Mouse (Mus musculus) ovary, postnatal 14 days (tissue): ENCODE measurements around the gene Brip1.

ENCODE experiments used
- DNase-seq: peaks from one replicate; pipeline ENCODE4 v3.0.0; 2022; ENCODE audit warnings: low spot score

The Brip1 gene

DNA sequence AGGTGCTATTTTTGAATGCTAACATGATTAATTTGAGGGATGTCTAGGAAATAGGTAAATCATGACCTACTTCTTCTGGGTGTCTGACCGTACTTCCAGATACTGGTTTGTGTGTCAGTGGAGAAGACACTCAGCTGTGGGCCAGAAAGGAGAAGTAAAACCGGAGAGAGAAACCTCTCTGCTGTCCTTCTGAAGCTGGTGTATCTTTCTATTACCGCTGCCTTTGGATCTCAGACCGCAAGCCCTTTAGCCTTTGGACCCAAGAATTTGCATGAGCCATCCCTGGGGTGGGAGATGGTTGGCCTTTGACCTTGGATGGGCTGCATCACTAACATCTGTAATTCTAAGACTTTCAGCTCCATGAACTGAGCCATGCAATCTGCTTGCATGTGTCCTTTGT, 93.7 kb downstream of the Brip1 start:
- no peak for DNase-seq

DNA sequence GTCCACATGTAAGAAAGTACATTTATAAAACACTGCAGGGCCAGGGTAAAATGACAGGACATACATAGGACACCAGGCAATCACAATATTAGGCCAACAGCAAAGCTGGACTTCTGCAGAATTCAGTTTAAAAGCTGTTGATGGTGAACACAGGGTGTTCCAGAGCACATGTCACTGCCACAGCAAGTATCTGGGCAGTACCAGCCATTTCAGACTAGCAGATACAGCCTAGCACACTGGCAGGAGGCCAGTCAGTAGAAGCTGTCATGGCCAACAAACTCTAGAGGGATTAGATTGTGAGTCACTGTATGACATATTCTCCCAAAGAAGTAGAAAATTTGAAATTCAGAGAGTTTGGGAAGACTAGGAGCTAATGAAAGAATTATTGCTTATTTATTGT, 94.4 kb downstream of the Brip1 start:
- no peak for DNase-seq

DNA sequence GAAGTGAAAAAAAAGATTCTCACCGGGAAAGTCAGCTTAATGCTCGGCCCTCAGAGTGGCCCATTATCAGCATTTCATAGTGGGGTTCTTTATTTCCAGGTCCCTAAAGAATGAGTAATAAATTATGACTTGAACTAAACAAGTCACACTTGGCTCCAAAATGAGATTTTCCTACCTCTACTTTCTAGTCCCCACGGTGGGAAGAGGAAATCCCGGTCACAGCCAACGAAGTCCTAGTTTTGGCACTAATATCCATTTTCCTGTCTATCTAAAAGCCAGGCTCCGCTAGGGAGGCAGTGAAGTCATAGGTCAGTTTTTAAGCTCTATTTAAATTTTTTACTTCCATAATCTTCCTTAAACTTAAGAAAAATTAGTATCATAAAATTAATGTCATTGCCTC, 99.8 kb downstream of the Brip1 start:
- DNase-seq = no peak

DNA sequence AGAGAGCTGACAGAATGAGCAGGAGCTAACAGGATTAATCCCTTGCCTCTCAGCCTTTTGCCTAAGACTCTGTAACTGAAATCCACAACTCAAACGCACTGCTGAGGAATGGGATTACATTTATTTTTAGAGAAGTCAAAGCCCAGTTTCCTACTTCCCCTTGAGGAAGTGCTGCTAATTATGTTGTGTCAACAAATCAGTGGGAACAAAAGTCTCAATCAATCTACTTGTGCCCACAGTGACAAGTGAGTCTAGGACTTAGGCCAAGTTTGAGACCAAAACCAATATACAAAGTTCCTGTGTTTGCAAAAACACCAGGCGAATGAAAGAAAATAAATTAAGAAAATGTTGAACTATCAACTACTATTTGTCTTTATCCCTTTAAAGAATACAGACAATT, 101.7 kb downstream of the Brip1 start:
- DNase-seq = no peak

DNA sequence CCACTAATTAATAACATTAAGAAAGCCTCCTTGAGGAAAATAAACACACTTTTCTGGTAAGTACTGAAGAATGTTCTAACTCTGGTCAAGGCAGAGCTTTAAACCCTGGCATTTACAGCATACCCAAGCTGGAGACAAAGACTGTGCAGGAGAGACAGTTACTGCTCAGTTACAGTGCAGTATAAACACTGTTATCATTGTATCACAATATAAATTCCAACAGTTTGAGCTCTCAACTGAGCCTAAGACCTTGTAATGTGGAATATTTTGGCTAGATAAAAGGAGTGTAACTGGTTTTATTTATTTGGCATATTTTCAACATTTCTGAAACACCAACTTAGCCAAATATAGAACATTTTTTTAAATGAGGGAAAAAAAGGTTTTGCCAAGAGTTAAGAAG, 112.2 kb downstream of the Brip1 start:
- DNase-seq = no peak

DNA sequence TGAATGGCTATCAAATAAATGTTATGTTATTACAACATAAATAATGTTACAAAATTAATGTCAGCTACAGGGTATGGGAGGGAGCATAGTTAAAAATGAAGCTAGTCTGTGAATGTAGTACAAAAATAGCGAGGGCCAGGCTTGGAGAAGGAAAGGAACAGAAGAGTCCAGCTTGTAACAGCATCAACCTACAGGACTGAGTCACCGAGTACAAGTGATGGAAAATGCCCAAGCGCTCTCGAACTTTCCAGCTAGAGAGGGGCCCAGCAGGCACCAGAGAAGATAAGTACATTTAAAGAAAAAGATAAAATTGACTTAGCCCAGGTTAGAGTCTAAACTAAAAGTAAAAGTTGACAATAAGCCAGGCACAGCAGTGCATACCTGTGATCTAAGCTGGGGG, 116.5 kb downstream of the Brip1 start:
- DNase-seq = no peak

DNA sequence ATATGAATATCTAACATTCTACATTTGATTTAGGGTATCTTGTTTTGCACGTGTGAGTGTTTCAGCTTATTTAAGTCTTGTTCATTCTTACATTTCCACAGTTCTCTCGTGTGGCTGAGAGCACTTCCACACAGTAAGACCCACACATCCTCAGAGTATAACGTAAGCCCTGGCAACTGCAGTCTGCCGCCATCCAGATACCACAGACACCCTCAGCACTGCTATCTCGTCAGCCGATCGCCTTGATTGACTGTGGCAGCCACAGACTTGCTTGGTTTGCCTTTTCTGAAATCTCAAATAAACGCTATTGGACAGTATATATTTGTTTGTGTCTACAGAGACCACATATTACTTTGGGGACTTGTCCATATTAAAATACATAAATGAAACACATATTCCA, 123.0 kb downstream of the Brip1 start:
- no peak for DNase-seq

DNA sequence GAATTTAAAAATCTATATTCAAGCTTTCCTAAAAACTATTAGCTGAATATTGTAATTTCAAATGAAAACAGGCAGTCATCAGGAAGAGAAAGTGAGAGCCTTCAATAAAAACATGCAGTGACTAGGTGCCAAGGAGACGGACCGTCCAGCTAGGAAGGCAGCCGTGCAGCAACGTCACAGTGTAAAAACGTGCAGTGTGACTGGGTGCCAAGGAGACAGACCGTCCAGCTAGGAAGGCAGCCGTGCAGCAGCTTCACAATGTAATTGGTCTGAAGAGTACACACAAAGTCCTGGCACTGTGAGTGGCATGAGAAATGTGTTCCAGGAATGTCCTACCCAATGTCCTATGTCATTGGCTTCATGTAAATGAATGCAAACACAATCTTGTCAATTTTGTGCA, 124.0 kb downstream of the Brip1 start:
- DNase-seq = no peak

DNA sequence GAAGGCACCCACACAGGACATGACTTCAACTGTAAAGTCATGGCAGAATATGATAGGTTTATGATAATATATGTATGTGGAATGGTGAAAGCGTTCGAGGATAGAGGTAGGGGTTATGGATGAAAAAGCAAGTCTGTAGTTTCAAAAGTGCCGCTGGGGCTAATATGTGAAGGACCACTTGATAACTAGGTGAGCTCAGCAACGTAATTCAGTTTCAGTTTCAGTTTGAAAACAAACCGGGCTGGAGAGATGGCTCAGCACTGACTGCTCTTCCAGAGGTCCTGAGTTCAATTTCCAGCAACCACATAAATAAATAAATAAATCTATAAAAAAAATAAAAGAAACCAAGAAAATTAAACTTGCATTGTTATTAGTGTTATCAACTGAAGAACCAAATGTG, 124.6 kb downstream of the Brip1 start:
- DNase-seq = no peak

DNA sequence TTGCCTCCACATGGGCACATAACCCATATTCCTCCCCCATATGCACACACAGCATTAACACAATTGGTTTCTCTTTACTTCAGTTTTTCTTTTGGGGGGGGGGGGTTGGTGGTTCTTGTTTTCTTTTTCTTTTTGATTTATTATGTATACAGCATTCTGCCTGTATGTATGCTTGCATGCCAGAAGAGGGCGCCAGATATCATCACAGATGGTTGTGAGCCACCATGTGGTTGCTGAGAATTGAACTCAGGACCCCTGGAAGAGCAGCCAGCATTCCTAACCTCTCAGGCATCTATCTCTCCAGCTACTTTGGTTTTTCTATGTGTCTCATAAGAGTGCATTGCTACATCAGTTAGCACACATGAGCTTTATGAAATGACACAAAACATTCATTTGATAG, 125.6 kb downstream of the Brip1 start:
- DNase-seq = no peak

DNA sequence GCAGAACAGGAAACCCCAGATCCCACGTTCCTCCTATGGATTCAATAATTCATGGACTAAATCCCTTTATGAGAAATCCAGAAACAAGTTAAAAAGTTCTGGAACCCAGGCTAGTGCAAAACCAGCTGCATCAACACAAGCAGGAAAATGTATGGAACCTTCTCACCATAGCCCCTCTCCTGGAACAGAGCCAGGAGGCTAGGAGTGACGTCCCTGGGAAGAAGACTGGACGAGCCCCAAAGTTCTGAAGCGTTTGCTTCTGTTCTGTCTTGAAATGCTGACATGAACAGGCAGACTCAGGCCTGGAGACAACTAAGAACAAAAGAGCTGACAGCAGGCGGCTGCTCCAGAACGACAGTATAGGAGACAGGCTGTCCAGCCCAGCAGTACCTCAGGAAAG, 132.3 kb downstream of the Brip1 start:
- no peak for DNase-seq

DNA sequence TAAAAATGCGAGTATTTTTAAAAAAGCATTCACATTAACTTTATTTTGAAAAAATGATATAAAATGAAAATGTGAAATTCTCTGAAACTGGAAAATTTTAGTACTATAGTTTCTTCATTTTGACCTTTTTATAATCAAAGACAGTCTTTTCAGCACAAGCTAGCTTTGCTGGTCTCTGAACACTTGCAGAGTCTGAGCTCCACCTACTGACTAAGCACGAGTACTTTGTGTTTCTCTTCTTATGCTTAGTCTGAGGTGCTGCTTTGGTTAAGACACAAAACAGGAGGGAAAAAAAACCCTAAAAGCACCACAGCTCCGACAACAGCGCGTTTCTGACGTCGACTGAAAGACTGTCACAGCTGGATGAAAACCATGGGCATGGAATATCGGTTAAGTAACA, 133.8 kb downstream of the Brip1 start:
- no peak for DNase-seq

DNA sequence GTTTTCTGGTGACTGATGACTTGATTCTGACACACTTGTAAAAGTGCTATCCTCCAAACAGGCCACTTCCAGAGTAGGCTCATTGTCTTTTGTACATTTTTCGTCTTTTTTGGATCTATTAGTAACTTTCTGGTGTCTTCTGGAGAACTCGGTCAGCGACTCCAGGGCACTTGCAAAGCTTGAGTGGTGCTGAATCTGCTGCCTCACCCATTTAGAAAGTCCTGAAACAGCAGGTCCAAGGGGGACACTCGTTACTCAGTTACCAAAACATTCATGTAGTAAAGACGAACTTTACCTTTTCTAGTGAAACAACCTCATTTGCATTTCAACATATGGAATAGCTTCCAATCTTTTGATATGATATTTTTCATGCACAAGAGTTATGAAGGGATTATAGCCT, 136.1 kb downstream of the Brip1 start:
- no peak for DNase-seq

DNA sequence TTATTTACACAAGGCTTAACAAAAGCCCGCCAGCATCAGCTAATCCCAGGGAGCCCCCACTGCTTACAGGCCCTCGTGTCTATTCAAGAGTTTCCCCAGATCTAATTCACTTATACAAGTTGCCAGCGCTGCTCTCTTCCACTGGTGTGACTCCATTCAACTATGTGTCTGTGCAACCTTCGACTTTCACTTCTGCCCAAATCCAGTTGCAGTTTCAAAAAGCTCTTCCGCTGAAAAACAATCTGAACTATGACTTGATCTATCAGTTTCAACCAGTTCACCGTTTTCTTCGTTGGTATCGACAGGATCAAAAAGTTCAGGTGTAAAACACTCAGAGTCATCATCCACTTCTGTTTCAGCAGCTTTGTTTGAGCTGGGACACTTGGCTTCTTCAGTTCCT, 139.8 kb downstream of the Brip1 start:
- DNase-seq = no peak

DNA sequence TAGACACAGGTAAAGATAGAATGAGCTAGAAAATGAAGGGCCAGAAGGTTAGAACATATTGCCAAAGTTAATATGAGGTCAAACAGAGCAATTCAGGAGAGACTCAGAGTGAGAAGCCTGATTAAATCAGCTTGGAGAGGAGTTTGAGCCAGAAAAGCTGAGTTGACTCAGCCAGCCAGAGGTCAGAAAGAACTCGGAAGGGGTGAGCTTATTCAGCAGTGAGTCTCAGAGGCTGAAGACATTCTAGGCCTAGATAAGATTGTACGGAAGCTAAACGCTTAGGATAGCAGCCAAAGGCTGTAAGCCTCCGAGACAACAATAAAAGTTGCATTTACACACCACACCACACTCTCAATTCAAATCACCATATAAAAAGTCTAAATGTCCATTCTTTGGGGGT, 141.9 kb downstream of the Brip1 start:
- no peak for DNase-seq

DNA sequence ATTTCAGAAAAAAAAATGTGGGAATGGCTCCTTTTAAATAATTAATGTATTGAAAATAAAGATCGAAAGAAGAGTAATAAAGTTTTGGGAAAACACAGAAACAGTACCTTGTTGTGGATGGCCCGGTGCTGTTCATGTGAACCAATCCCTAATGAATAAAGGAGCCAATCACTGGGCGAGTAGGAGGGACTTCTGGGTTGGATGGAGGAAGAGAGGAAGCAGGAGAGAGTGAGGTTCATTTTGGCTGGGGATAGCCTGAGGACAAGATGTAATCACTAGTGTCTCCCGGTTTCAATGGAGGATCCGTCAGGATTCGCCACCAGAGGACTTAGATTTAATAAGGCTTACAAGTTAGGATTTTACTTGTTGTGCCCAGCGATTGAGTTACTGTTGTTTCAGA, 145.2 kb downstream of the Brip1 start:
- DNase-seq = no peak

DNA sequence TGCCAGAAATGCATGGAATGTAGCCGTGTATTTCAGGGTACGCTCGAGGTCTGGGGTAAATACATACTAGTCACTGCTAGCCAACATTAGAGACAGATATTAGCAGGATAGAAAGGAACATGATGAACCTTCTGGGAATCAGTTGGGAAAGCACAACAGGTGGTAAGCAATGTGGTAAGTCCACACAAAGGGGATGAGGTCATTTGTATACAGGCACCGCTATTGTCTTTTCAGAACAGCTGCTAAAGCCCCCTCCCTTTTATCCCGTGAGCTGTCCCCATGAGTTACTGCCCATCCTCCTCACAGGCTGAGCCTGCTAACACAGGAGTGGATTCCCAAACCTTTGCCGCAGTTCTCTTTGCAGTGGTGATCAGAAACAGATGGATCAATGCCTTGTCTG, 149.6 kb downstream of the Brip1 start:
- no peak for DNase-seq

DNA sequence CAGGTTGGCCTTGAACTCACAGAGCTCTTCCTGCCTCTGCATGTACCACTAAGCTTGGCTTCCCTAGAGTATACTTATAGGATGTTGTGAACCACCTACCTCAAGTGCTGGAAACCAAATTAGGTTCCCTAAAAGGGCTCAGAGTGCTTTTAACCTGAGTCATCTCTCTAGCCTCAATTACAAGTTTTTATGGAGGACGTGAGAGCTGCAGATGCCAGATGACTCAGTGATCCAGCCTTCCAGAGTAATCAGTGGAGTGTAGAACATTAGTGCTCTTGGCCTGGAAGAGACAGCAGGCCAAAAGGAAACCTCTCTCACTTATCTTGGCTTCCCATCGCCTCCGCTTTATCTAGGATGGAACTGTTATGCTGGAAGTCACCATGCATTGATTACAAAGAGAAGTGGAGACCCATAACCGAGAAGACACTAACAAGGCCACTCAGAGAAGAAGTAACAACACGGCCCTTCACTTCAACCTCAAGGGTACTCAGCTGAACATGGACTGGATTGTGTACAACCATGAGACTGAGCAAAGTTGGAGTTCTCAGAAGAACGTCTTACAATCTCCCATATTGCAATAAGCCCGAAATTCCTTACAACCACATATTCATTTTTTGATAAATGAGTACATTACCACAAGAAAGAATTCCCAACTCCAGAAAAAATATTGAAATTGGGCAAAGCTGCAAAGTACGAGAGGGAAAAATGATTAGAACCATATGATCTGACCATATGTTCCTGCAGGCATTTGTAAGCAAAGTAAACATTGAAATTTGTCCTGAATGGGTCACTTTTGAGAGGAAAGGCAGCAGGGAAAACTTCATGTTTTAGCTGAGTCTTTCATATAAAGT, 150.3 kb downstream of the Brip1 start:
- no peak for DNase-seq

DNA sequence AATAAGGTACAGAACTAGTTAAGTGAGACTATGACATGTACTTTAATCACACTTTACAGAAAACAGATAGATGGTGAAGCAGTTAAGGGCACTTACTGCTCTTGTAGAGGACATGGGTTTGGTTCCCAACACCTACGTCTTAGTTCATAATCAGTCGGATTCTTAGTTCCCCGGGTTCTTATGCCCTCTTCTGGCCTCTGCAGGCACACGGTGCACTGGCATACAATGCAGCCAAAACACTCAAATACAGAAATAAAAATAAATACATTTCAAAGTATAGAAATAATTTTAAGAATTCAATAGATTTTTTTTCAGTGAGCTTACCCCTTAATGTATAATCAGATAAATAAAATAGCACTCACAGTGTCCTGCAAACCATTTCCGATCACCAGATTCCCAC, 161.0 kb downstream of the Brip1 start:
- DNase-seq = no peak

DNA sequence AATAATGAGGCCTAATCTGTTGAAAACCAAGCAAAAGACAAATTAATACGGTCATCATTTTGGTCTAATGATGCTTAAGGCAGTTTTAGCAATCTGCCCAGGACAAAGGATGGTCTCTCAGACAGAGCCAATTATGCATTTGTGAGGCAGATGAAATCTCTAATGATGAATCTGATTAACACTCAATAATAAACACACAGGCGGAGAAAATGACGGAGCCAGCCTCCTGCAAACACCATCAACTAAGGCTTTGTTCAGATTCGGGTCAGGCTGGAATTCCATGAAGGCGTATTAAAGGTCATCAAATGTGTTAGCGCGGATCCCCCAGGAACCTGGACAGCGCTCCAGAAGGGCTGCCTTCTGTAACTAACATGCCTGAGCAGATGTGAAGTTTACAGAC, 161.6 kb downstream of the Brip1 start:
- DNase-seq = no peak

DNA sequence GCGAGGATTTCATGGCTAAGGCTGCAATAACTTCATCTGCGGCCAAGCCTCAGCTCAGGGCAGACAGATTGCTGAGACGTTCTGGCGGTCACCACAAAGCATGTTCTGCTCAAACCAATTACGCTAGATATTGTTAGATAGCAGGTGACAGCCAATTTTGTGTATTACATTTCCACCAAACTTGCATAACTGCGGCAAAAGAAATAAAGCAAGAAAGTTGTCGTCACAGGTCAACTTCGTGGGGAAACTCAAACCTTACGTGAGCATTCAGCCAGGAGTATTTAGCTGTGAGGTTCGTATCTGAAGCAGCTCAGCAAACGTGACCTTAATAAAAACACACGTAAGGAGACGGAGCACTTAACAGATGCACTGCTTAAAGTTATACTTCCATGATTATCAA, 162.3 kb downstream of the Brip1 start:
- DNase-seq = no peak

DNA sequence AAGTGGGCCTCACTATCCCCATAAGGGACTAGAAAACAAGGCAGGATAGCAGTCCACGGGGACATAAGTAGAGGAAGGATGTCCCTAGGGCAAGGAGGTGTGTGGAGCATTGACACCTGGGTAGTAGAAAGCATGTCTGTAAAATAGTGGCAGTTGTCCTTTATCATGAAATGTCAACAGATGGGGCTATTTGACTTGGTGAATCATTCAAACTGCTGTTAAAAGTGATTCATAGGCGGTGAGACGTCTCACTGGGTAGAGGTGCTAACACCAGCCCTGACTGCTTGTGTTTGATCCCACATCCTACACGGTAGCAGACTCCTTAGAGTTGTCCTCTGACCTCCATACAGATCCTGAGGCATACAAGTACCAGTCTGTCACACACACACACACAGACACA, 168.1 kb downstream of the Brip1 start:
- no peak for DNase-seq

DNA sequence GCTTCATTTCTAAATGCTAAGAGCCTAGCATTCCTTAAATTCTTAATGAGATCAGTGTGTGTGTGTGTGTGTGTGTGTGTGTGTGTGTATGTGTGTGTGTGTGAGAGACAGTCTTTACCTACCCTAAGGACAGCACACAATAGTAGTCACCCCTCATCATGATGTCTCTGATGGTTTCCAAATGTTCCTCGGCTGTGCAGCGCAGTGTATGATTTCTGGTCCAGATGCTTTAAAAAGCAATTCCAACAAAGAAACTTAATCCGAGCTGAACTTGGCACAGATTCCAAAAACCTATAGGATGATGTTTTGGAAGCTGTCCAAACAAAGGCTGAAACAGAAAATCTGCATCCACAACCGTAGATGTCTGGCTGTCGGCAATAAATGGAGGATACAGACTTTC, 173.0 kb downstream of the Brip1 start:
- DNase-seq = no peak

DNA sequence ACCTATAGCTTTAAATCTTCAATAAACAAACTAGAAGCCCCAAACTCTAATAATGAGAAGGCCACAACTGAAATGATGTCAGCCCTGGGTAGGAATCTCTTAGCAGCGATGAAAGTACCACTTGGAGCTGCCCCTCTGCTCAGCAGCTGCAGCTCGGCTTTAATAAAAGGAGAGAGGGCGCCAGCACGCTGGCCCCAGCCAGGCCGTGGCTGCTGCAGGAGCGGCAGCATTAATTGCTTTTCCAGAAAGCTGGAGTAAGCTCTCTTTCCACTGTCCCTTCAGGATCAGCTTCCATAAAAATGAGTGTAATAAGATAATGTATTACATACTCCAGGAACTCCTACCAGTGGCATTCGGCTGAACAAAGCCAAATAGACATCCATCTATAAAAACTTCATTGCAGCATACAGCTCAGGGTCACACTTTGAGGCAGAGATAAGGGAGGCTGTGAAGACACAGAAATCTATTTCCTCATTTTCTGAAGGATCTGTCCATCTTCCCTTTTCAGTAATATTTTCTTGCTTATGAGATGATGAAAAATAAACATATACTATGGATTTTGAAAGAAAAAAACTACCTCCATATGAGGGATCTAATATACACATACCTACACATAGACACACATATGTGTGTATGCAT, 174.3 kb downstream of the Brip1 start:
- DNase-seq = no peak
